Mouse (Mus musculus) neural tube, embryonic 13.5 days (tissue): Measurements from ENCODE around the gene Socs7. TPM values are rescaled to one million over a fixed set of nuclear protein-coding genes. Genes with fewer than 3 reads are reported as not detected.
A peak's percentile ranks its signal among the peaks of the same experiment; 100 is the strongest.

Source experiments
- ATAC-seq: fragments of 200-750 bp; cut with Nextera tagmentation; 2 replicates; pipeline ENCODE4 v1.8.0; 2017; ENCODE audit warnings: low read depth, mild to moderate bottlenecking, moderate TSS enrichment, moderate library complexity
- H3K27ac ChIP-seq: fragments of 300-500 bp; sonication (generic); replicated peaks from 2 replicates; pipeline ENCODE4 v1.5.1; 2015; ENCODE audit warnings: moderate library complexity, mild to moderate bottlenecking, inconsistent platforms
- H3K27me3 ChIP-seq: fragments of 300-500 bp; sonication (generic); 2 replicates; pipeline ENCODE4 v1.6.1; 2015; ENCODE audit warnings: mild to moderate bottlenecking, inconsistent platforms
- H3K36me3 ChIP-seq: fragments of 300-500 bp; sonication (generic); 2 replicates; pipeline ENCODE4 v1.6.1; 2015; ENCODE audit warnings: mild to moderate bottlenecking, inconsistent platforms
- H3K4me1 ChIP-seq: fragments of 300-500 bp; sonication (generic); replicated peaks from 2 replicates; pipeline ENCODE4 v1.6.1; 2015; ENCODE audit warnings: inconsistent platforms
- H3K4me2 ChIP-seq: fragments of 300-500 bp; sonication (generic); 2 replicates; pipeline ENCODE4 v1.6.1; 2015; ENCODE audit warnings: inconsistent platforms, mild to moderate bottlenecking, moderate library complexity
- H3K4me3 ChIP-seq: fragments of 300-500 bp; sonication (generic); 2 replicates; pipeline ENCODE4 v1.5.1; 2015; ENCODE audit warnings: mild to moderate bottlenecking, inconsistent platforms
- H3K9ac ChIP-seq: fragments of 300-500 bp; sonication (generic); 2 replicates; pipeline ENCODE4 v1.6.1; 2015; ENCODE audit warnings: moderate library complexity, mild to moderate bottlenecking, inconsistent platforms
- H3K9me3 ChIP-seq: fragments of 300-500 bp; sonication (generic); 2 replicates; pipeline ENCODE4 v1.6.1; 2016; ENCODE audit warnings: inconsistent platforms
- WGBS: fragments of 180-500 bp; shearing (Covaris S2); methylation state at CpG from one replicate; pipeline ENCODE4 v1.1.7; 2015; 5-methylcytosine and 5-hydroxymethylcytosine counted together
- polyA plus RNA-seq: library from polyadenylated mRNA; unstranded; fragments of >200 nt; fragmentation: Nextera tagmentation; extraction: Ambion mirVana; gene quantifications from 2 replicates; pipeline ENCODE4 v1.2.1, GENCODE M21; 2015

The Socs7 gene
- polyA plus RNA-seq, 1 experiment from 2014 or later: 7.8 TPM

DNA sequence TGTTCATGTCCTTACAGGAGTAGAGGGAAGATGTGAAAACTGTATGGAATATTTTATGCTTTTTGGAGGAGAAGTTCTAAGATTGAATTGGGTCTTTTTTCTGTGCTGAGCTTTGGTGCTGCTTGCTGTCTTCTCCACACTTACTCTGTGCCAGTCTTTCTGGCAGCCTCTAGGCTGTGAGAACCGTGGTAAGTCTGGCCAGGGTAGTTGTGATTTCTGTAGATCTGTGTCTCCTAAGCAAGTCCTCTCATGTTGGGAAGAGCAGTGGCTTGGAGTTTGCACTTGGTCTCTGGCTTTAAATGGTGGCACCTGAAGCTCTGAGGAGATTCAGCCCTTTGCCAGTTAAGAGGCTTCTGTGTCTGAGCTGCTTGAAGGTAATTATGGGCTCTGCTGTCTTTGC is 3.2 kb downstream of the Socs7 start:
- peak overlapping the region; percentile 64 for H3K27ac ChIP-seq
- peak overlapping the region; percentile 99 for H3K9ac ChIP-seq
- no peaks in the 10 kb centered on the region; the same call in 1 of the 2 replicates for H3K36me3 ChIP-seq
- no peak for ATAC-seq
- H3K4me1 ChIP-seq: peaks cover 58% of the 10 kb centered on the region
- H3K4me2 ChIP-seq: peak overlapping the region; percentile 92
- H3K4me3 ChIP-seq: peak overlapping the region; percentile 99
- H3K27me3 ChIP-seq: no peaks in the 10 kb centered on the region
- no peaks in the 10 kb centered on the region for H3K9me3 ChIP-seq
- WGBS: 82% methylated on average over 1 of the region's 1 CpGs

DNA sequence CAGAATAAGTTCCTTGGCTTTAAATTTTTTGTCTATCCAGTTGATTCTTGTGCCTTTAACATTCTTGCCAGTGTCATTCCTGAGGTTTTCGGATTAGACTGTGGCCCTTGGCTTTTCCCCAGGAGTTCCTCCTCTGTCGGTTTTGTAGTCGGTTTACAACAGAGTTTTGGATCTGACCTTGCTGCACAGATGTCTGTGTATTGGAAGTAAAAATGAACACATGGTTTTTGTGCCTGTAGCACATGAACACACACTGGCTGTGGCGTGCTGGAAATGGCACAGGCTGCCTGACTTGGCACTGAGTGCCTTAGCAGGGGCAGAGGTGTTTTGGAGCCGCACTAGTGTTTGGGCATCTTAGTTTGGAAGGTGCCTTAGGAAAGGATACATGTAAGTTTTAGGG is 6.2 kb downstream of the Socs7 start:
- Histone ChIP-seq H3K9ac (no peak overlapping the region), H3K36me3 (no peaks in the 10 kb centered on the region; the same call in 1 of the 2 replicates), H3K4me3 (no peak overlapping the region), H3K27me3 (no peaks in the 10 kb centered on the region), H3K4me1 (peaks cover 54% of the 10 kb centered on the region), H3K9me3 (no peaks in the 10 kb centered on the region), H3K27ac (no peak overlapping the region), H3K4me2 (no peak overlapping the region)
- ATAC-seq: no peak
- 86% methylated on average over 5 of the region's 5 CpGs for WGBS

DNA sequence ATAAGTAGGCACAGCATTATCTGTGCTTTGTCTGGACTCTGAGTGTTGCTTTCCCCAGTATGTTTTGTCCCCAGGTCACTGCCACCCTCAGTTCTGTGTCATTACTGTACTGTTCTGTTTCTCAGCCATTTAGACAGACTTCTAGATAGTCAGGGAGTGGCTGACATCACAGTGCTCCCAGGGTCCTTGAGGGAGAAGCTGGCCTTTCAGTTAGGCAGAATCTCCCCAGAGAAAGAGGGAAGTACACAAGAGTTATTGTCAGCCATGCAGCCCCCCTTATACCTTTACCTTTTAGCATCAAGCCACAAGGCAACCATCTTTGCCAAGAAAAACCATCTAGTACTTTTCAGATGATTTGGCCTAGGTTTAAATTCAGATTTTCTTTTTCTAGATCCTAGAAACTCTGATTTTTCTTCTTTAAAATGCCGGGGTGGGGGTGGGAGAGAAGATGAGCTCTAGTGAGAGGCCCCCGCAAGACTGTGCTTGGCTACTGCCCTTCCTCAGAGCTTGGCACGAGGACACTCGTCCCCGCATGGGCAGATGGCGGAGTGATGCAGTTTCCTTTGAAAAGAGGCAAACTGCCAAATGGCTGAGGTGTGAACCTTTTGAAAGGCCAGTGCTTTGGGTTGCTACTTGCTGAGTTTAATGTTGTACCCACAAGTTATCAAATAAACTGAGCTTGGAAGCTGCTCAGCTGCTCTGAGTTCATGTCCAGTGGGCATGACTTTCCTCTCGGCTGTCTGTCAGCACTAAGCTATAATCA is 8.2 kb downstream of the Socs7 start:
- H3K9me3 ChIP-seq: no peaks in the 10 kb centered on the region
- no peaks in the 10 kb centered on the region for H3K27me3 ChIP-seq
- peak overlapping the region; percentile 9 for H3K27ac ChIP-seq
- WGBS: 64% methylated on average over 7 of the region's 7 CpGs
- H3K4me1 ChIP-seq: peaks cover 34% of the 10 kb centered on the region
- ATAC-seq: no peak
- peaks cover 12% of the 10 kb centered on the region for H3K36me3 ChIP-seq
- no peak overlapping the region for H3K4me2 ChIP-seq
- H3K9ac ChIP-seq: no peak overlapping the region
- H3K4me3 ChIP-seq: no peak overlapping the region

DNA sequence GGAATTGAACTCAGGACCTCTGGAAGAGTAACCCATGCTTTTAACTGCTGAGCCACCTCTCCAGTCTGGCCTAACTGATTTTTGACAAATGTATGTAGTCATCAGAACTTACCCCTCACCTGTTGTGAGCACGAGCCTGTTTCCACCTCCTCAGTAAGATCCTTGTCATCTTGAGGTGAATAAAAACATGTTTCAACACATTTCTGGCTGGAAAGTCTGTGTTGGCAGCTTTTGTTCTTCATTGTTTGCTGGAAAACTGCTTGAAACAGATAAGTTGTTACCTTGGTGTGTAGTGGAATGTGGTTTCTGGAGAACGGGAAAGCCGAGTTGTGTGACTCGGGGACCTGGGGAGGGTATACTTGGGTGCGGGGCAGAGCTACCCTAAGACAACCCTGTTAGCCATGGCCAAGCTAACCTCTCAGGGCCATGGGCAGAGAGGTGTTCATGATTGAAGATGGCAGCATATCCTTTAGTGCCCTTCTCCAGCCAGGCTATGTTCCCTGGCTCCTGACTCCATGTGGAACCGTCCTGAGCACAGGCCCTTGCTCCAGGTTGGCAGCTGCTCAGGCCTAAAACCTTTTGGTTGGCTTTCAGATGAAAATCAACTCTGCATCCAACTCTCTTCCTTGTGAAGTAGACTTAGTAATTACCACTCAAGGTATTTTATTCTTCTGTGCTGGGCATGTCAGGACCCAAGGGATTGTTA is 10.0 kb downstream of the Socs7 start:
- Histone ChIP-seq H3K4me2 (no peak overlapping the region), H3K9ac (no peak overlapping the region), H3K4me1 (peaks cover 16% of the 10 kb centered on the region), H3K4me3 (no peak overlapping the region), H3K27ac (no peak overlapping the region), H3K27me3 (no peaks in the 10 kb centered on the region), H3K9me3 (no peaks in the 10 kb centered on the region), H3K36me3 (peaks cover 29% of the 10 kb centered on the region)
- WGBS: 89% methylated on average over 6 of the region's 6 CpGs
- no peak for ATAC-seq

DNA sequence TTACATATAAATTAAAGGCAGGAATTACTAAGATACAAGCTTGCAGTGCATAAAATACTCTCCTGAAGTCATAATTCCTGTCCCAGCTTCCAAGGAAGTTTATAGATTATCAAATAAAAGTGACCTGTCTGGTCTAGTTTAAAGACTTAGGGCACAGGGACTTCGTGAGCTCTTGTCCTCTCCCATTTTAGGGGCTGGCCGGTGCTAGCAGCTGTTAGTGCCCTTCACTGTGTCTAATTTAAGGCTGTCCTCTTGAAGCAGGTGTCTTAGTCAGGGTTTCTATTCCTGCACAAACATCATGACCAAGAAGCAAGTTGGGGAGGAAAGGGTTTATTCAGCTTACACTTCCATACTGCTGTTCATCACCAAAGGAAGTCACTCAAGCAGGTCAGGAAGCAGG is 11.1 kb downstream of the Socs7 start:
- Histone ChIP-seq H3K4me3 (no peak overlapping the region), H3K4me1 (peaks cover 11% of the 10 kb centered on the region), H3K9me3 (no peaks in the 10 kb centered on the region), H3K27me3 (no peaks in the 10 kb centered on the region), H3K36me3 (peaks cover 40% of the 10 kb centered on the region), H3K27ac (no peak overlapping the region), H3K4me2 (no peak overlapping the region), H3K9ac (no peak overlapping the region)
- no peak for ATAC-seq
- 89% methylated on average over 2 of the region's 2 CpGs for WGBS

DNA sequence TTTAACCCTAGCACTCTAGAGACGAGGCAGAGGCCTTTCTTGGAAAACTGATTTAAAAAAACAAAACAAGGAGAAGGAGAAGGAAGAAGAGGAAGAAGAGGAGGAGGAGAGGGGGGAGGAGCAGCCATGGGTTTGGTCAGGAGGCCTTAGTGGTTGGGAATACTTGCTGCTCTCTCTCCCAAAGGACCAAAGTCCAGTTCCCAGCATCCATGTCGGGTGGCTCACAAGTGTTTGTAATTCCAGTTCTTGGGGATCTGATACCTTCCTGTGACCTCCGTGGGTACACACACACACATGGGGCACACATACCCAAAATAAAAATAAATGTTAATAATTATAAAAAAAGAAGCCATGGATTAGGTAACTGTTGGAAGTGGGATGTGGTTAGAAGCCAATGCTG is 17.7 kb downstream of the Socs7 start:
- H3K4me1 ChIP-seq: no peaks in the 10 kb centered on the region
- no peaks in the 10 kb centered on the region for H3K27me3 ChIP-seq
- no peak for ATAC-seq
- H3K9me3 ChIP-seq: no peaks in the 10 kb centered on the region
- 79% methylated on average over 3 of the region's 3 CpGs for WGBS
- no peak overlapping the region for H3K9ac ChIP-seq
- no peak overlapping the region for H3K27ac ChIP-seq
- no peak overlapping the region for H3K4me2 ChIP-seq
- H3K4me3 ChIP-seq: no peak overlapping the region
- H3K36me3 ChIP-seq: peaks cover 91% of the 10 kb centered on the region

DNA sequence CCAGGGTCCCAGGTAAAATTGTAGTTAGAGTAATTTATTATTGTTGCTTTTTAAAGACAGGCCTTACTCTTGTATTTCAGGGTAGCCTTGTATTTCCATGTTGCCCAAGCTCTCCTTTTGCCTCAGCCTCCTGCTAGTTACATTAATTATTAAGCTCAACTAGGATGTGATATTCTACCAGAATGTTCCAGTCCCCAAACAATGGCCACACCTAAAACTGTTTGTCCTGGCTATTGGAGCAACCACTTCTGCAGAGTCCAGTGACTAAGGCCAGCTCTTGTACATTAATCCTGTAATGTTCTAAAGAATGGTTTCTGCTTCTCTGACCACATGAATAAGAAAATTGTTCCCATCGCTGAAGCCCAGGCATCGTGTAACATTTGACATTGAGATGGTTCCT is 20.7 kb downstream of the Socs7 start:
- Histone ChIP-seq H3K27me3 (no peaks in the 10 kb centered on the region), H3K9me3 (no peaks in the 10 kb centered on the region), H3K4me2 (no peak overlapping the region), H3K4me3 (no peak overlapping the region), H3K36me3 (peaks cover 85% of the 10 kb centered on the region), H3K9ac (no peak overlapping the region), H3K27ac (no peak overlapping the region), H3K4me1 (no peaks in the 10 kb centered on the region)
- ATAC-seq: no peak
- 91% methylated on average over 2 of the region's 2 CpGs for WGBS

DNA sequence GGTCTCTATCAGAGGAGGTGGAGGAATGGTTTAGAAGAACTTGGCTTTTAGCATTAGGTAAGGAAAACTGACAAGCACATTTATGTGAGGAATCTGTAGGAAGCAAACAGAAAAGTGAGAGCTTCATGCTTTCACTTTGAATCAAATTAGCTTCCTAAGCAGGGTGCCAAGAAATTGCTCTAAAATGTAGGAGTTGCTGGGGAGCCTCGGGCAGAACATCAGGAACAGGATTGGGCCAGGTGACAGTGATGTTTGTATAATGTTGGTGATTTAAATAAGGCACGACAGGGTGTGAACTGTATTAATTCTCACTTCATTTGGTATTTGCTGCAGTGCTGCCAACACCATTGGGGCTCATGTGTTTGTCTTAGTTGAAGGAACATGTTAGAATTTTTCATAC is 21.4 kb downstream of the Socs7 start:
- no peaks in the 10 kb centered on the region for H3K27me3 ChIP-seq
- H3K36me3 ChIP-seq: peaks cover 84% of the 10 kb centered on the region
- H3K9me3 ChIP-seq: no peaks in the 10 kb centered on the region
- WGBS: 80% methylated on average over 2 of the region's 2 CpGs
- no peak overlapping the region for H3K4me2 ChIP-seq
- ATAC-seq: no peak
- H3K9ac ChIP-seq: no peak overlapping the region
- no peaks in the 10 kb centered on the region for H3K4me1 ChIP-seq
- no peak overlapping the region for H3K27ac ChIP-seq
- H3K4me3 ChIP-seq: no peak overlapping the region

DNA sequence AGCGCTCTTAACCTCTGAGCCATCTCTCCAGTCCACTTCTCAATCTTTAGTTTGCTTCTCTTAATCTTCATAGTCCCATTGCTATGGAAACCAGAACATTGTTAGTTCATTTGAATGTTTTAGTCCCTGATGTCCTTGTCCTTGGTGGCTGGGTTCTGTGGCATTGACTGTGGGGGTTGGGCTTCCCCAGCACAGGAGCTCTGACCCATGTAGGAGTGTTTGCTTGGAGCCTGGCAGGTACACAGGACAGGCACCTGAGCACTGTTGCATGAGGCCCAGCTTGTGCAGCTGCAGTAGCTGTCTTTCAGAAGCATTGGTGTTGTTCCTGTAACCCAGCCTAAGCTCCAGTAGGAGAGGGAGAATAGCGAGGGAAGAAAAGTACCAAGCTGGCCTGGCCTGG is 25.5 kb downstream of the Socs7 start:
- Histone ChIP-seq H3K27me3 (no peaks in the 10 kb centered on the region), H3K9me3 (no peaks in the 10 kb centered on the region), H3K27ac (no peak overlapping the region), H3K4me1 (peaks cover 14% of the 10 kb centered on the region), H3K4me2 (no peak overlapping the region), H3K4me3 (no peak overlapping the region), H3K9ac (no peak overlapping the region), H3K36me3 (peaks cover 88% of the 10 kb centered on the region)
- WGBS: 91% methylated on average over 2 of the region's 2 CpGs
- ATAC-seq: no peak

DNA sequence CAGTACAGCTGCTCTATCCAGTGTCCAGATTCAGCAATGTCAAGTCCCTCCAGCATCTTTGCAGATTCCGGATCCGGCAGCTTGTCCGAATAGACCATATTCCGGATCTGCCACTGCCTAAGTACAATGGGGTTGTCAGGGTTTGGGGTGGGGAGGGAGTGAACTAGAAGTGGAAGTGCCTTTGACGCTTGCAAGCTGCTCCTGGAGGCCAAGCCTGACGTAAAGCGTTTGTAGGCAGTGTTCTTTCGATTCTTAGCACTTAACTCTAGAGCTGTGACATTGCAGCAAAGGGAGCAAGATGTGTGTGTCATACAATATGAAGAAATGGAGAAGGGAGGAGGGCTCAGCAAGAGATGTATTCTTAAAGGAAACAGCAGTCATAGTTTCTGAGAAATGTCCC is 26.8 kb downstream of the Socs7 start:
- Histone ChIP-seq H3K4me2 (no peak overlapping the region), H3K4me1 (peaks cover 14% of the 10 kb centered on the region), H3K4me3 (no peak overlapping the region), H3K9me3 (no peaks in the 10 kb centered on the region), H3K27me3 (no peaks in the 10 kb centered on the region), H3K27ac (no peak overlapping the region), H3K36me3 (peaks cover 88% of the 10 kb centered on the region), H3K9ac (no peak overlapping the region)
- WGBS: 91% methylated on average over 8 of the region's 8 CpGs
- ATAC-seq: no peak

DNA sequence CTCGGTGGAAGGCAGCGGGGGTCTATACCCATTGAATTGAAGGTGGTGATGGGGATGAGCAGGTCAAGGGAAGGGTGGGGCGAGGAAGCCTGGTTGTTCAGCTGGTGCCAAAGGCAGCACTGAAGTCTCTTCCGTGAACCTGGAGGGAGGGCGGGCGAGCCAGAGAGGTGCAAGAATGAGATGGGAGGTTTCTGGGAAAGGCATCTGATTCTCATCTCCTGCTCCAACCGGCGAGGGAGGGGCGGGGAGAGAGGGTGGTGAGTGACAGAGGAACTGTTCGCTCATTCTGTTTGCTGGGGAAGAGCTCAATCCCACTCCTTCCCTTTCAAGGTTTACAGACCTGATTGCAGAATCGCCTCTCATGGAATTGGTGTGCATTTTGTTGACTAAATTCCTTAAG is 31.3 kb downstream of the Socs7 start:
- no peak for ATAC-seq
- H3K36me3 ChIP-seq: peaks cover 91% of the 10 kb centered on the region
- 78% methylated on average over 11 of the region's 11 CpGs for WGBS

DNA sequence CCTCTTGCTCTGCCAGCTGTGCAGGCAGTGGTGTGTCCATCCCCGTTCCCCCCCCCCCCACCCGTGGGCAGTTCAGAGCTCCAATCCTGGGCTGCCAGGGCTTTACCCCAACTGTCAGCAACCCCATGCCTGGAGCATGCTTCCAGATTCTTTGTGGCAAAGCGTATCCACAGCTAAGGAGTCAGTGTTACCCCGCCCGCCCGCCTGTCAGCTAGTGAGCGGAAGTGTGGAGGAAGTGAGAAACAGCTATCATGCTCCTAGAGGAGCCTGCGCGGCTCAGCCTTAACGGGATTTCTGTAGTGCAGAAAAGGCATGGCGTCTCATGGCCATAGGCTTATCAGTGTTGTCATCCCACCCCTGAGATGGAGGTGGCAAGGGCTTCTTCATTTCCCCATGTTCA is 31.8 kb downstream of the Socs7 start:
- Histone ChIP-seq H3K9me3 (no peaks in the 10 kb centered on the region), H3K27ac (no peak overlapping the region), H3K4me2 (no peak overlapping the region), H3K4me1 (peaks cover 14% of the 10 kb centered on the region), H3K27me3 (no peaks in the 10 kb centered on the region), H3K9ac (no peak overlapping the region), H3K36me3 (peaks cover 89% of the 10 kb centered on the region), H3K4me3 (no peak overlapping the region)
- 92% methylated on average over 11 of the region's 11 CpGs for WGBS
- no peak for ATAC-seq

More for the DNA sequence above, 31.3 kb downstream of the Socs7 start:
- no peaks in the 10 kb centered on the region for H3K9me3 ChIP-seq
- no peaks in the 10 kb centered on the region for H3K27me3 ChIP-seq
- no peak overlapping the region for H3K9ac ChIP-seq
- H3K4me3 ChIP-seq: no peak overlapping the region
- H3K4me2 ChIP-seq: no peak overlapping the region
- H3K4me1 ChIP-seq: peaks cover 14% of the 10 kb centered on the region
- H3K27ac ChIP-seq: no peak overlapping the region
